Mouse (Mus musculus): Measurements from ENCODE around the gene Adh7. TPM values are rescaled to one million over a fixed set of nuclear protein-coding genes. Genes with fewer than 3 reads are reported as not detected.

Adh7 gene
- polyA plus RNA-seq, 1 experiment from 2014 or later = 0.74 TPM

Other genes starting within 250 kb of the Adh7 start
- gene Dapp1, start 236.2 kb upstream of the Adh7 start, polyA plus RNA-seq (2015; fragmentation: Nextera tagmentation; extraction: Ambion mirVana) = 9.2 and 9.8 TPM in 2 replicates
- 0.74 and 0.78 TPM in 2 replicates for gene 1110002E22Rik, start 152.7 kb upstream of the Adh7 start, polyA plus RNA-seq (2015; fragmentation: Nextera tagmentation; extraction: Ambion mirVana)
- gene Gm5105, start 150.4 kb upstream of the Adh7 start, polyA plus RNA-seq (2015; fragmentation: Nextera tagmentation; extraction: Ambion mirVana) = 0.36 TPM in 1 of 2 replicates, not detected in the other
- gene Trmt10a, start 74.3 kb upstream of the Adh7 start, polyA plus RNA-seq (2015; fragmentation: Nextera tagmentation; extraction: Ambion mirVana) = 14.0 and 14.2 TPM in 2 replicates
- gene Mttp, start 72.8 kb upstream of the Adh7 start, polyA plus RNA-seq (2015; fragmentation: Nextera tagmentation; extraction: Ambion mirVana) = 8.4 and 9.6 TPM in 2 replicates
- gene 4930579F01Rik, start 23.9 kb upstream of the Adh7 start, polyA plus RNA-seq (2015; fragmentation: Nextera tagmentation; extraction: Ambion mirVana) = 0.09 and 0.19 TPM in 2 replicates
- gene Adh1, start 43.2 kb downstream of the Adh7 start, polyA plus RNA-seq (2015; fragmentation: Nextera tagmentation; extraction: Ambion mirVana) = 43.5 and 86.9 TPM in 2 replicates
- gene Adh6a, start 95.5 kb downstream of the Adh7 start, polyA plus RNA-seq (2015; fragmentation: Nextera tagmentation; extraction: Ambion mirVana) = 0.28 TPM in 1 of 2 replicates, not detected in the other
- 0.33 and 0.43 TPM in 2 replicates for gene Adh6b, start 124.0 kb downstream of the Adh7 start, polyA plus RNA-seq (2015; fragmentation: Nextera tagmentation; extraction: Ambion mirVana)
- gene Adh4, start 197.7 kb downstream of the Adh7 start, polyA plus RNA-seq (2015; fragmentation: Nextera tagmentation; extraction: Ambion mirVana) = 0.23 TPM in 1 of 2 replicates, not detected in the other
- 236 and 242 TPM in 2 replicates for gene Adh5, start 225.3 kb downstream of the Adh7 start, polyA plus RNA-seq (2015; fragmentation: Nextera tagmentation; extraction: Ambion mirVana)

Data from kidney, embryonic 15.5 days (tissue).